Mouse (Mus musculus) gastrocnemius, adult 18-20 months (tissue): ENCODE results near the gene Tectb. TPM values are rescaled to one million over a fixed set of nuclear protein-coding genes. Genes with fewer than 3 reads are reported as not detected.
"Not testable (repeated sequence)": the region's sequence is repeated elsewhere in the genome, so short reads cannot be mapped to it uniquely, and the experiment has no call there.

Experiments used
- DNase-seq: peaks from one replicate; pipeline ENCODE4 v3.0.0; 2021; ENCODE audit warnings: low spot score
- total RNA-seq, 2 experiments: library from RNA; stranded (reverse); gene quantifications; 2 replicates each; pipeline ENCODE4 v1.2.3; 2021

Tectb gene
- total RNA-seq, 2 experiments from 2014 or later = not detected

DNA sequence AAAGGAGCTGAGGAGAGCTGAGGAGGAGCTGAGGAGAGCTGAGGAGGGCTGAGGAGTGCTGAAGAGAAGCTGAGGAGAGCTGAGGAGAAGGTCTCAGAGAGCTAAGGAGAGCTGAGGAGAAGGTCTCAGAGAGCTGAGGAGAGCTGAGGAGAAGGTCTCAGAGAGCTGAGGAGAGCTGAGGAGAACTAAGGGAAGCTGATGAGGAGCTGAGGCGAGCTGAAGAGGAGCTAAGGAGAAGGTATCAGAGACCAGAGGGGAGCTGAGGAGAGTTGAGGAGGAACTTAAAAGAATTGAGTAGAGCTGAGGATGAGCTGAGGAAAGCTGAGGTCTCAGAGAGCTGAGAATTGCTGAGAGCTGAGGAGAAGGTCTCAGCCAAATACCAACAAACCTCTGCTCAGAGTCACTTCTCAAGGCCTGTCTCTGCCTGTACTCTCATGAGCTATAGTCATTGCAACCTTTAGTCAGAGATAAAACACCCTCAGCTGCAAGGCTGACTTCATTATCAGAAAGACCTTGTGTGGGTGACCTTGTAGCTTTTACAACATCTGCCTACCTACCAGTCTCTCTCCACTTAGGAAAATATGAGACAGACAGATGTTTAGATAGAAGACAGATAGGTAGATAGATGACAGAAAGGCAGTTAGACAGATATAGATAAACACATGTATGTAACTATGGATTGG is 15.2 kb upstream of the Tectb start:
- no peak for DNase-seq

DNA sequence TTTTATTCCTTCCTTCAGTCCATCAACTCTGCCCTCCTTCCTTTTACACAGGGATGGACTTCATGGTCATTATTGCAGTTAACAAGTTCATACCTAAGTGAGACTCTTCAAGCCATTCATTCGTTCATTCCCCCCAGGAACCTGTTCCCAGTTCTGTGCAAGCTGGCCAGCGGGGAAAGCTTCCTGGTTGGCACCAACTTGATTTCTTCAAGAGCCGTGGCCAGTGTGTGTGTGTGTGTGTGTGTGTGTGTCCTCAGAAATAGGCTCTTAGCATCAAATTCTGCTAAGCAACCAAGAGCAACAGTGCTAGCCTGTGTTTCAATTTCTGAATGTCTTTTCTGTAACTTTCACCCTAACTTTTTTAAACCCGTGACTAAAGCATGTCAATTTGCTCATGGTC is 14.6 kb upstream of the Tectb start:
- no peak for DNase-seq

DNA sequence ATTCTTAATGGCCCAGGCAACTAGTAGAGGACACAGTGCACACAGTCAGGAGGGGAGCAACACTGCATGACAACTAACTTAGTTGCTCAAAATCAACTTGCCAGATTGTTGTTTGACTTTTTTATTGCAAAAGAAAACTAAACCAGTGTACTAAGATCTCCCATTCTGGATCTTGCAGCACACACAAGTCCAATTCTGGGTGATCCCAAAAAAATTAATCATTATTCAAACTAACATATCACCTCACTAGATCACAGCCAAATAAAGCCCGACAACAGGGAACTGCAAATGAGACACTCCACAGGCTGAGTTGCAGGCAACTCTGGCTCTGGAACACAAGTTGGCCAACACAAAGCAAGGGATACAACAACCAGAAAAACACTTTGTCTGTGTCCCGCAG is 13.8 kb upstream of the Tectb start:
- DNase-seq = no peak

DNA sequence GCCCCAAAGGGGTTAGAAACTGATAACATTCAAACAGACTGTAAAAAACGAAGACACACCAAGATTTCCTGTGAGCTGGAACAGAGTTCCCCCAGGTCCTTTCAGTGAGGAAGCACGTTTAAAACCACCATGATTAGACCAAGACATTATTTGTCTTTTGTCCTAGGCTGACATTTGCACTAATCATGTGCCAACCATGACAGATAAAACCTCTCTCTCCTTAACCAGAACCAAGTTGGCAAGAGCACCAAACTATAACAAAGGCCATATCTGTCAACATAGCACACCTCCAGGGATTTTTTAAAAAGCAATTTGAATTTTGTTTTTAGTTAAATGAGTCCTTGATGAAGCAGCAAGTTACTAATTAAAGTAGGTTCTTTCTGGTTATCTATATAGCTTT is 12.8 kb upstream of the Tectb start:
- no peak for DNase-seq

DNA sequence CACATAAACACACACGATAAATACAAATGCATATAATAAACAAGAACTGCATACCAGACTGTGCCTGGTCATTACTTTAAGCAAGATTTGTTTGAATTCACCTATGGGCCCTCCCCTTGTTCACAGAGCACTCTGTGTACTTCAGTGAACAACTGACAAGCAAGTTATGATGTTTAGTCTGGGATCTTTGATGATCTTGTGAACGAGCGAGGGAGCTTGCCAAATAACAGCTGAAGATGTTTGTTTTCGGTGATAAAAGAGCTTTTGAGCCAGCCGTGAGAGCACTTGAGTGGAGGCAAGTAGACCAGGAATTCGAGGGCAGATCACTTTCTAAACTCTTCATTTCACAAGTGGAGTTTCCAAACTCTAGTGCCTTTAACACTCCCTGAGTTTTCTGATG is 12.2 kb upstream of the Tectb start:
- no peak for DNase-seq

DNA sequence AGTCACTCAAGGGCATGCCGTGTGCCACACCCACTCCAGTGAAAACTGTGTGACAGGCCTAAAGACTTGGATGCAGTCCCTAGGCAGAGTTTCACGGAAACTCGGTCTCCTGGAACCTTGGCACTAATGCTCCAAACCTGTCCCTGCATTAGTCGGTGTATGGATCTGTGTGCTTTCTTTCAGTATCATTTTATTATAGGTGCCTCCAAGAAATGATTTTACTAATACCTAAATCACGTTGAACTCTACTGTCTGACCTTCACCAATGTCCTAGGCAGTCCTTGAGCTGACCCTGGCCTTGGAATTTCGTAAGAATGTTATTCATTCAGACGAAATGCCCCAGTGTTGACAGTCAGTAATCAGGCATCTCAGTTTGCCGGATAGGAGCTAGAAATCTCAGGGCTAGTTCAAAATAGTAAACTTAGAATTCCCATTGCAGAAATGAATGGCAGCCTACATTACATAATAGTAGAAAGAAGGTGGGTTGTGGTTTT is 11.2 kb upstream of the Tectb start:
- DNase-seq = not testable (repeated sequence)

DNA sequence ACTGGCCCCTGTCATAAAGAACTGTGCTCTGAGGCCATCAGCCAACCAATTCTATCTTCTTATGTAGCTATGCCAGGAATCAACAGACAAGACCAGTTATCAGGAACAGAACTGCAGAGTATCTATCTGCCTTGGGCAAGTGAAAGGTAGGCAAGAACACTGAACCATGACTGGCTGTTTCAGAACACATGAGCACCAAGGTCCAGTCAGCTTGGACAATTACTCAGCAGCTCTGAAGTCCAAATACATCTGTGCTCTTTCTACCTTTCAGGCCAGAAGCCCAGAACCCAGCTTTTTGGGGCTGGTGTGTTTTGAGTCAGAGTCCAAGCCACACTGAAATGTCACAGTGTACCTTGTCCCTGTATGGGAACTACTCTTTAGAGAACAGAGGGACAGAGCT is 10.1 kb upstream of the Tectb start:
- DNase-seq = no peak

DNA sequence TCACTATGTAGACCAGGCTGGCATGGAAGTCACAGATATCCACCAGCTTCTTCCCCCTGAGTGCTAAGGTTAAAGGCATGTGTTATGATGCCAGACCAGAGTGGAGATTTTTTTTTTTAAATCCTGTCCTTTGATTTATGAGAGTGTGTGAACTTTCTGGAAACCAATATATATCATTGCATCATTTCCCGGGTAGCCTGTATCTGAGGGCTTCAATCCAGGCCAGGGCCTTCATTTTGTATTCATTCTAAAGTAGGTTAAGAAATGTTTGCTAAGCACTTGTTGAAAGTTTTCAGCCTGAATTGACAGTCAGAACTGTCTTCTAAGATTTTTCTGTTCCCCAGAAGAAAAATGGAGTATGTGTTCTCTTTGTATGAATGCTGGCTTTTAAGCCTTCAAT is 8.9 kb upstream of the Tectb start:
- no peak for DNase-seq

DNA sequence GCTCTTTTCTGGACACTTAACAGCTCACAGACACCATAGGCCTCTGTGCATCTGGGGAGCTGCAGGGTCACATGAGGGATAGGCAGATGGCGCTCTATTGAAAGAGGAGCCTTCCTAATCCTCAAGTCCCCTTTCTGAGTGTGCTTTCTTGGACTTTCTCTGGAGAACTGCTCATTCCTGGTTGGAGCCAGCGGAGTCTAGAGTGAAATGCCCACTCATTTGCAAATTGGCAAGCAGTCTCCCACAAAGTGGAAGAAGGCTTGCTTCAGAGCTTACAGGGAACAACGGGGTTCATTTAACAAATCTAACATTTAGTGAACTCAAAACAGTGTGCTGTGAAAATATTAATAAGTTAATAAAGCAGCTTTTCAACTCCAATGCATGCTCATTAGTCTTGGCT is 3.4 kb upstream of the Tectb start:
- no peak for DNase-seq

DNA sequence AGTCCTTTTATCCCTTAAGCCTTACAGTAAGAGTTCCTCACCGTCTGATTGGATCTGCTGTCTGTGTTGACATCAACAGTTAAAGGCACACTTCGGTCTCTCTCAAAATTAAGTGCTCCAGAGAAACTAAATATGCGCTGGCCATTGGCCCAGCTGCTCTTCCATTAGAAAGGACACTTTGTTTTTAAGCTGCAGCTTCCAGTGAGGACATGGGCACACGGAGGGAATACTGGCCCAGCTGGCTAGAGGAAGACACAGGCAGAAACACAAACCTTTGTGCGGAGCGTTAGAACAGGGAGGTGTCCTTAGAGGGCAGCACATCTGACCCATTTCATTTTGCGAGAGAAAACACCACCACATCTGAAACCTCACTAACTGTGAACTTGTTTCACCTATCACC is 3.9 kb downstream of the Tectb start:
- peak; percentile 33 for DNase-seq

DNA sequence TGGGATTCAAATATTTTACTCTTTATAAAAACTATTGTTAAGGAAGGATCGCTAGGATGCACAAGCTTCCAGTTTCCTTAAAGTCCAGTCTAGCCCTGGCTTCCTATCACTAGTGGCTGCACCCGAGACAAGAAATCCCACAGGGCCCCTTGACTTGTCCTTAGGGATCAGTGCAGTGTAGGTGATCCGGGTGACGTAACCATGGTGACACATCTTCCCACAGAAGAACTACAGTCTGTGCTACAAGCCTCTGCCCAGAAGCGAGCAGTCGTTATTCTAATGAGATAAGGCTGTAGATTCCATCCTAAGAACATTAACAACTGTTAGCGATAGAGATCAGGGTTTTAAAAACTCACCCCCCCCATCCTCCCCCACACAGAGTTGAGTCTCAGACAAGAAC is 4.5 kb downstream of the Tectb start:
- DNase-seq = no peak

DNA sequence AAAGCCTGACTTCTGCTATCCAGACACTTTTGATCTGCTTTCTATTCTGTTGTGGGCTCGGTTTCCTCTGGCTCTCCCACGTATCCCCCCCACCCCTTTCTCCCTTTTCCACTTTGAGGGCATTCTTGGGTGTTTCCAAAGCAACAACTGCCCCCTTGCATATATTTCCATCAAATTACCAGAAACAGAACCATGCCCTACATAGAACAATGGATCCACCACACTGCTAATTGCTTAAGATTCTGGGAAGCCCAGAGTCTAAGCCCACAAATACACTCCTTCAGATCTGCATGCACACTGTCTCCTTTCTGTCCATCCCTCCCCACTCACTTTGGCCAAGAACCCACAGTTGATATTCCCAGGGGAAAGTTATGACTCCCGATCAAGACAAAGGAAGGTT is 5.1 kb downstream of the Tectb start:
- no peak for DNase-seq

DNA sequence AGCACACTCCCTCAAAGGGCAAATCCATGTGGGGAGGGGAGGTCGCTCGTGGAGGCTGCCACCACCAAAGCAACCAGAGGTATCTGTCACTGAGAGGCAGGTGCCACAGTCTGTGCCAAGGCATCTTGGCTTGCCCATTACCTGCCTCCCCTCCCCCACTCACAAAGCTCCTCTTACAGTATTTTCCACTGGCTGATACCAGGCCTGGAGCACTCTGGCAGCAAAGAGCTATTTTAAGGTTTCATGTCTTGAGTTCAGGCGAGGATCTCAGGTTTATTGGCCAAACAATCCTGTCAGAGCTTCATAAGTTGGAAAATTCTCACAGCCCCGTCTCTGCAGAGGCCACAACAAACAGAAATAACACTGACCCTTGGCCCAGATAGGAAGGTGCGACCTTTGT is 9.5 kb downstream of the Tectb start:
- peak; percentile 87 for DNase-seq

DNA sequence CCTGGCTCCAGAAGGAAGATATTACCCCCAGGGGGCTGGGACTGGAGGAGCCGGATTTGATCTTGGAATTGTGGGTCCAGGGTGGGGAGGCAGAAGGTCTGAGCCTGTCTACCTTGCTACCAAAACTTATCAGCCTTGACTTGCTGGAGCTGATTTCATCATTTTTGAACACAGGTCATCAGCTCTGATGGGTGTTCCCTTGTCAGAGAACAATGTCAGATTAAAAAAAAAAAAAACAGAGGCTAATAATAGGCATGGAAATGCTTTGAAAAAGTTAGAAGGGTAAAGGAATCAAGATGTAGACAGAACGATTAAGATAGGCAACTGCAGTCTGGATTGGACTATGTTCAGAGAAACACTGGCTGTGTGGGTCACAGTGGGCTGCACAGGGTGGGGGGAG is 11.1 kb downstream of the Tectb start:
- DNase-seq = no peak

DNA sequence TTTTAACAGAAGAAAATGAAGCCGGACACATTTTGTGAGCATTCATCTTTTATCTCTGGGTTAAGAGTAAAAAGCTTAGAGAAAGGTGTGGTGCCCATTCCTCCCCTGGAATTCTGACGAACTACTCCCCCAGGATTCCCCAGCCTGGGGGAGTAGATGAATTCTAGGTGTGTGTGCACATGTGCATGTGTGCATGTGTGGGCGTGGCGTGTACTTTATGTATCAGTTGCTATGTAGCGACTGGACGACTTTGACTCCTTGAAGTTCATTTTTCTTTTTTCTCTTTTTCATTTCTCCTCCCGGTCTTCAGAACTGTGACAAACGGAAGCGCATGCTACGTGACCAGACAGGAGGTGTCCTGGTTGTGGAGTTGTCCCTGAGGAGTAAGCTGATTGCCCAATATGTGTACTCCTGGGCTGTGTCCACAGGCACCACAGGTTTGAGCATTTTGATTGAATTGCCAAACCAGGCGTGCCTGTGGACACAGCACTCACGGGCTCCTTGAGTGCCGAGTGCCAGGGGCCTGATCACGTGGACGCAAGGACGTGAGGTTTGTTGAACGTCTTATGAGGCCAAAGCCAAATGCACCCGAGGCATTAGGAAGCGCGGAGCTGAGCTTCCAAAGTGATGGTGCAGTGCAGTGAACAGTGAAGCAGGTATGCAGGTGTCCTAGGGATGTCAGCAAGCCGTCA is 11.9 kb downstream of the Tectb start:
- DNase-seq = no peak

DNA sequence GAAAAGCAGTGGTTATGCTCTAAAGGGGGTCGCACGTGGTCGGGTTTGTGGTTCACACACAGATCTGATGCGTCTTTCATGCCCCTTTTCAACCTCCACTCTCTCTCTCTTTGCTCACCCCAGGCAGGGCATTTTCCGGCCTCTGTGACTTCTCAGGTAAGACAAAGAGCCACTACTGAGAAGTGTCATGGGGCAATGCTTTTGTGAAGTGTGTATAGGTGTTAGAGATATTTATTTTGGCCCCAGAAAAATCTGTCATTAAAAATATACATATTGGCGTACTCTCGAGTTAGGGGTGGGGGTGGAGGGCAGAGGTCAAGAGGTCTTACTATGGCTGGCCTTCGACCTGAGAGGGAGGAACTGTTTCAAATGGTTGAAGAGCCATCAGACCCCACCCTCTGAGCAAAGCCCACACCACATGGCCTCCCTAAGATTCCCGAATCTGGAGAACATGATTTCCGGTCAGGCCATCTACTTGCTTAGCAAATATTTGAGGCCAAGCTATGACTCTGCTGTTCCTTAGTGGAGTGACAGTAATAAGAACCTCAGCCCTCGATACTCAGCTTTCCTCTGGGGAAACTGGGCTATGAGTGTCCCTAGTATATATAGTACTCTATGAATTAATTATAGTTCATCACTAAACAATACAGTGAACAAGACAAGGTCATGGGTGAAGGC is 13.3 kb downstream of the Tectb start:
- no peak for DNase-seq

DNA sequence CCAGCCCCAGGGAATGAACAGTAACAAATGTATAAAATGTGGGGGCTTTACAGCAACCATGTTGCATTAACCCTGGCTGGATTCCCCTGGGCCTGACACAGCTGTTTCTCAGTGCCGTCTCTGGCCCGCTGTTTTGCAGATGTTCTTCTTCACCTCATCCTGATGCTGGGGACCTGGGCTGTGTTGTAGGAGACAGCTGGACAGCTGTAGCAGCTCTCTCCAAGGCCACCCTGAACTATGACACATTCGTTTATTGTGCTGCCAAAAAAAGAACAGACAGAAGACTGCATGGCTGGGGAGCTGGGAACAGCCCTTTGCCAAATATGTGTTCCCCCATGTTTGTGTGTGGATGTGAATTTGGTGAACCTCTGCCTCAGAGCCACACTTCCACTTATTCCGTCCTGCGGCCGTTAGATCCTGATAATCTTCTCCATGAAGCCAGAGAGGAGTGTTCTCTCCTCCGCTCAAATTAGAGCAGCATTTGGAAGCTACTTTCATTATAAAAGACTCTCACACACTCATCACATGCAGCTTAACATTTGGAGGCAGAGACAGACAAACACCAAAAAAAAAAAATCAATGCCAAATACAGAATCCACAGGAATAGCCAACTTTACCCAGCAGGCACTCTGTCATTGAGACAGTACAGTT is 14.1 kb downstream of the Tectb start:
- DNase-seq = peak; percentile 24

DNA sequence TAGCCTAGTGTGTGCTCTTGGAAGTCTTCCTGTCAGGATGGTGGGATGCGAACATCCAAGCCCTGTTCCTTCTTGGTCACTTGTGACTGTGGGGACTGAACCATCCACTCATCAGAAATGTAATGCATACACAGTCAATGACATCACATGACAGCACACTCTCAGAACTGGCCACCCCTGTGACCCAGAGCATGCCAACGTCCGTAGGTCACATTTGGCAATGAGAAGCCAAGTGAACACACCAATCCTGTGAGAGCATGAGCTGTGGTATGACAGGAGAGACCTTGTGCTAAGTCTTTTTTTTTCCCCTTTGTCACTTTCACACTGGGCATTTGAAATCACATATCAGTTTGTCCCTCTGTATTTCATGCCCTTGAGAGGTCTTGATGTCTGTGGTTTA is 15.0 kb downstream of the Tectb start:
- DNase-seq = no peak

DNA sequence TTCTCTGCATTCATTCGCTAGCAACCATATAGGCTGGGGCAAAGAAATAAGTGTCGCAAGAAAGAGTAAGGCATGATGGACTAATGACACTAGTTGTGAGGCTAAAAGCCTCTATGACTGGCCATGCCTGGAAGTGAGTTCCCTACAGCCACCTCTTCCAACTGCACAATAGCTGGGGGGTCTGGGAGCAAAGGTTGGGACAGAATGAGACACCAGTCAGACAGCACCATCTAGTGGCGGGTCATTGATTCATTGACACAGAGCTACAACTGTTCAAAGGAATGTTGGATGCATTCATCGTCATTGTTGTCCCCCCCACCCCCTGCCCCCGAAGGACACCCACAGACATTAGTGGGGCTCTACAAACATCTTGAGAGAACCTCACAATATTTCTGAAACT is 17.8 kb downstream of the Tectb start:
- peak; percentile 60 for DNase-seq

DNA sequence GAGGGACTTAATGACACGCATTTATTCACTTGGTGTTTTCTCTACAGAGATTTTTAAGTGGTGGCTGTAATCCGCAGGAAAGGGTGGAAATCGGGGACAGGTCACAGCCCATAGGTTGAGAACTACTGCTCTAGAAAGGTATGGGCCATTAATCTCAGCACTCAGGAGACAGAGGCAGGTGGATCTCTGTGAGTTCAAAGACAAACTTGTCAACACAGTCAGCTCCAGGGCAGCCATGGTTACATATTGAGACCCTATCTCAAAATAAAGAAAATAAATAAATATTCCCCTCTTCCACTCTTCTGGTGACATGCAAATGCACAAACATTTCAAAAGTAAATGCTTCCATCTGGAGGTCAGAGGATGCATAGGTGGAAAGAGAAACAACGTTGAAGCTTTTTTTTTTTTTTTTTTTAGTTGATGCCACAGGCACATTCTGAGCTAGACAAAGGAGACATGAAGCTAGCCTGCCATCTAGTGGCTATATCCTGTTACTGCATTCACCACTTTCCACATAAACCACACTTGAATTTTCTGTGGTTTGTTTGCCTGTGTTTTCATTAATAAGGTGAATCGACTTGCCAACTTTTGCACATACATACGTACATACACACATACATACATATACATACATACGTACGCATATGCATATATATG is 26.1 kb downstream of the Tectb start:
- peak; percentile 59 for DNase-seq

DNA sequence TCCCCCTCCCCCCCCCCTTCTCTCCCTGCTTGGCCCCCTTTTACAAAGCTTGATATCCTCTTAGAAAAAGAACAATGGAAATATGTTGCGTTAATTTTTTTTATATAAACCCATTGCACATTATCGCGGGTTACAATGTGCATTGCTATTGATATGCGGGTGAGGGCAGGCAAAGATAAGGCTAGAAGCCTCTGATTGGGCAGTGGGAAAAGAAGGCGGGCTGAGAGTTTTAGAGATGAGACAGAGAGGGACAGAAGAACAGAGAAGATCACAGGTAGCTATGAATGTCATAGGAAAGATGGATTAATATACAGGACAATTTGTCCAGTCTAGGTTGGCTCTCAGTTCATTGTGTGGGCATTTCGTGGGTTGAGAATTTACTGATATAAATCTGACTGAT is 26.7 kb downstream of the Tectb start:
- no peak for DNase-seq
